Mouse (Mus musculus): Measurements from ENCODE around the gene Pappa. TPM values are rescaled to one million over a fixed set of nuclear protein-coding genes. Genes with fewer than 3 reads are reported as not detected.
A peak's percentile ranks its signal among the peaks of the same experiment; 100 is the strongest.

The Pappa gene
- polyA plus RNA-seq (2012; ENCODE audit: insufficient read depth, insufficient read length, low replicate concordance, missing spikeins), result not detected in 2 replicates

GRCm38 (mm10) chr4:65123741-65124224, at the start of gene Pappa:
Gene Pappa, plus strand, starts transcription at chr4:65124174.
- Histone ChIP-seq H3K27ac (ENCODE audit: insufficient read depth, low read depth, low read length) (no peak within 1 kb of the TSS; the same call in 1 of the 2 replicates), H3K4me1 (ENCODE audit: control insufficient read depth, insufficient read depth, low read length) (peaks cover 19% of the 10 kb centered on the region), H3K4me3 (ENCODE audit: insufficient read depth, low read depth, low read length) (peak within 1 kb of the TSS; percentile 67)
- TF ChIP-seq POLR2A (IDR thresholded peaks at IDR 0.05; ENCODE audit: insufficient read depth, low read depth, low read length) (no peak), CTCF (IDR thresholded peaks at IDR 0.05; ENCODE audit: insufficient read depth, low read depth, low read length) (no peak)
- 0% methylated on average over 15 of the region's 16 CpGs for WGBS

- Histone ChIP-seq H3K4me3 (ENCODE audit: insufficient read depth, low read depth, low read length) (no peak overlapping the region), H3K4me1 (ENCODE audit: control insufficient read depth, insufficient read depth, low read length) (no peaks in the 10 kb centered on the region), H3K27ac (ENCODE audit: insufficient read depth, low read depth, low read length) (no peak overlapping the region)
- 85% methylated on average over 6 of the region's 6 CpGs for WGBS
- TF ChIP-seq POLR2A (IDR thresholded peaks at IDR 0.05; ENCODE audit: insufficient read depth, low read depth, low read length), result no peak
- TF ChIP-seq CTCF (IDR thresholded peaks at IDR 0.05; ENCODE audit: insufficient read depth, low read depth, low read length), result no peak
Observed at GRCm38 (mm10) chr4:65077906-65078615, 45.9 kb upstream of the Pappa start.

- Histone ChIP-seq H3K4me1 (ENCODE audit: control insufficient read depth, insufficient read depth, low read length) (no peaks in the 10 kb centered on the region), H3K27ac (ENCODE audit: insufficient read depth, low read depth, low read length) (no peak overlapping the region), H3K4me3 (ENCODE audit: insufficient read depth, low read depth, low read length) (no peak overlapping the region)
- TF ChIP-seq POLR2A (IDR thresholded peaks at IDR 0.05; ENCODE audit: insufficient read depth, low read depth, low read length), result no peak
- no peak for TF ChIP-seq CTCF (IDR thresholded peaks at IDR 0.05; ENCODE audit: insufficient read depth, low read depth, low read length)
- WGBS, result 81% methylated on average over 1 of the region's 1 CpGs
Observed at GRCm38 (mm10) chr4:65086864-65087263, 37.1 kb upstream of the Pappa start.

GRCm38 (mm10) chr4:65087592-65087991, 36.4 kb upstream of the Pappa start:
- TF ChIP-seq CTCF (IDR thresholded peaks at IDR 0.05; ENCODE audit: insufficient read depth, low read depth, low read length) (no peak), POLR2A (IDR thresholded peaks at IDR 0.05; ENCODE audit: insufficient read depth, low read depth, low read length) (no peak)
- 83% methylated on average over 5 of the region's 5 CpGs for WGBS

GRCm38 (mm10) chr4:65092191-65092590, 31.8 kb upstream of the Pappa start:
- no peak overlapping the region for H3K27ac ChIP-seq (ENCODE audit: insufficient read depth, low read depth, low read length)
- no peak for TF ChIP-seq POLR2A (IDR thresholded peaks at IDR 0.05; ENCODE audit: insufficient read depth, low read depth, low read length)
- TF ChIP-seq CTCF (IDR thresholded peaks at IDR 0.05; ENCODE audit: insufficient read depth, low read depth, low read length), result no peak
- no peaks in the 10 kb centered on the region for H3K4me1 ChIP-seq (ENCODE audit: control insufficient read depth, insufficient read depth, low read length)
- WGBS, result 11% methylated on average over 1 of the region's 1 CpGs
- no peak overlapping the region for H3K4me3 ChIP-seq (ENCODE audit: insufficient read depth, low read depth, low read length)

More at GRCm38 (mm10) chr4:65087592-65087991, 36.4 kb upstream of the Pappa start:
- H3K27ac ChIP-seq (ENCODE audit: insufficient read depth, low read depth, low read length), result no peak overlapping the region
- H3K4me1 ChIP-seq (ENCODE audit: control insufficient read depth, insufficient read depth, low read length), result no peaks in the 10 kb centered on the region
- H3K4me3 ChIP-seq (ENCODE audit: insufficient read depth, low read depth, low read length), result no peak overlapping the region

GRCm38 (mm10) chr4:65120329-65120728, 3.6 kb upstream of the Pappa start:
- 98% methylated on average over 1 of the region's 1 CpGs for WGBS
- TF ChIP-seq POLR2A (IDR thresholded peaks at IDR 0.05; ENCODE audit: insufficient read depth, low read depth, low read length) (no peak), CTCF (IDR thresholded peaks at IDR 0.05; ENCODE audit: insufficient read depth, low read depth, low read length) (no peak)
- no peak overlapping the region for H3K27ac ChIP-seq (ENCODE audit: insufficient read depth, low read depth, low read length)
- no peak overlapping the region for H3K4me3 ChIP-seq (ENCODE audit: insufficient read depth, low read depth, low read length)
- peaks cover 8% of the 10 kb centered on the region; the same call in 1 of the 2 replicates for H3K4me1 ChIP-seq (ENCODE audit: control insufficient read depth, insufficient read depth, low read length)

- Histone ChIP-seq H3K27ac (ENCODE audit: insufficient read depth, low read depth, low read length) (no peak overlapping the region), H3K4me1 (ENCODE audit: control insufficient read depth, insufficient read depth, low read length) (peaks cover 19% of the 10 kb centered on the region), H3K4me3 (ENCODE audit: insufficient read depth, low read depth, low read length) (no peak overlapping the region)
- WGBS, result 8% methylated on average over 2 of the region's 2 CpGs
- no peak for TF ChIP-seq POLR2A (IDR thresholded peaks at IDR 0.05; ENCODE audit: insufficient read depth, low read depth, low read length)
- TF ChIP-seq CTCF (IDR thresholded peaks at IDR 0.05; ENCODE audit: insufficient read depth, low read depth, low read length), result no peak
Observed at GRCm38 (mm10) chr4:65122841-65123240, 1.1 kb upstream of the Pappa start.

GRCm38 (mm10) chr4:65124369-65125151, 586 bp downstream of the Pappa start:
- H3K27ac ChIP-seq (ENCODE audit: insufficient read depth, low read depth, low read length), result no peak overlapping the region
- under 1% methylated on average over 75 of the region's 80 CpGs for WGBS

More at GRCm38 (mm10) chr4:65124369-65125151, 586 bp downstream of the Pappa start:
- H3K4me3 ChIP-seq (ENCODE audit: insufficient read depth, low read depth, low read length), result peak overlapping the region; percentile 67
- TF ChIP-seq CTCF (IDR thresholded peaks at IDR 0.05; ENCODE audit: insufficient read depth, low read depth, low read length) (no peak), POLR2A (IDR thresholded peaks at IDR 0.05; ENCODE audit: insufficient read depth, low read depth, low read length) (no peak)
- peaks cover 19% of the 10 kb centered on the region for H3K4me1 ChIP-seq (ENCODE audit: control insufficient read depth, insufficient read depth, low read length)
